In genomic region chr8:47288866-47289541, GRCm38 (mm10) we compare ENCODE assay signal across 8 mouse cellular contexts.
A peak's percentile ranks its signal among the peaks of the same experiment; 100 is the strongest.
DNase-seq lines count a peak whose midpoint lies in the region; ATAC-seq and TF ChIP-seq lines count a peak whose summit lies in the region.

No protein-coding gene starts in this region.

- peaks cover 0 to 4% of the 10 kb centered on the region in 2 experiments; a peak in 2 of 4 replicates for H3K4me1 ChIP-seq in ES-E14 (ENCODE audit: control insufficient read depth in 2 of 2, insufficient read depth in 2 of 2, low read length in 2 of 2, poor library complexity in 1 of 2)
- peaks cover 31% of the 10 kb centered on the region for H3K4me1 ChIP-seq in forebrain, embryonic 16.5 days (replicated peaks; ENCODE audit: control insufficient read depth, insufficient read depth, low read length)
- H3K4me1 ChIP-seq in heart, postnatal 0 days (ENCODE audit: control insufficient read depth, insufficient read depth), result peaks cover 22% of the 10 kb centered on the region
- H3K4me1 ChIP-seq in liver, embryonic 16.5 days (ENCODE audit: control insufficient read depth, low read depth, low read length), result no peaks in the 10 kb centered on the region

- H3K27ac ChIP-seq in ES-E14 (ENCODE audit: insufficient read depth, low read depth, low read length, poor library complexity, severe bottlenecking), result no peak overlapping the region
- peak overlapping the region; percentile 99 for H3K27ac ChIP-seq in forebrain, embryonic 16.5 days (ENCODE audit: low read length)
- H3K27ac ChIP-seq in heart, postnatal 0 days (ENCODE audit: low read depth), result peak overlapping the region; percentile 61
- no peak overlapping the region for H3K27ac ChIP-seq in liver, embryonic 16.5 days (ENCODE audit: low read length)

- TF ChIP-seq CTCF in heart, postnatal 0 days (IDR thresholded peaks at IDR 0.05; ENCODE audit: low read depth), result no peak

- in situ Hi-C loops in ES-E14 (cut with MboI; ENCODE audit: low sequenced_read_pairs in 2 of 2, unreplicated experiment in 2 of 2), result no loop called here

- H3K4me2 ChIP-seq in forebrain, embryonic 16.5 days (ENCODE audit: low read length), result peak overlapping the region; percentile 75
- peak overlapping the region; percentile 86 for H3K4me2 ChIP-seq in heart, postnatal 0 days (ENCODE audit: low read depth, low read length)
- peak overlapping the region; percentile 73 for H3K4me2 ChIP-seq in liver, embryonic 16.5 days (ENCODE audit: low read depth, low read length)

- H3K36me3 ChIP-seq in ES-E14 (ENCODE audit: control insufficient read depth, insufficient read depth, low read length, poor library complexity, severe bottlenecking), result no peaks in the 10 kb centered on the region
- H3K36me3 ChIP-seq in forebrain, embryonic 16.5 days (ENCODE audit: control insufficient read depth, insufficient read depth), result no peaks in the 10 kb centered on the region
- no peaks in the 10 kb centered on the region for H3K36me3 ChIP-seq in heart, postnatal 0 days (replicated peaks; ENCODE audit: control insufficient read depth, insufficient read depth, low read length)
- no peaks in the 10 kb centered on the region for H3K36me3 ChIP-seq in liver, embryonic 16.5 days (ENCODE audit: control insufficient read depth, insufficient read depth)

- WGBS in forebrain, embryonic 16.5 days, result under 1% methylated on average over 89 of the region's 97 CpGs
- under 1% methylated on average over 63 of the region's 97 CpGs for WGBS in heart, postnatal 0 days
- WGBS in liver, embryonic 16.5 days (ENCODE audit: insufficient replicate concordance), result under 1% methylated on average over 63 of the region's 97 CpGs

- no peaks in the 10 kb centered on the region for H3K9me3 ChIP-seq in ES-E14 (ENCODE audit: control insufficient read depth, insufficient read depth, low read depth, low read length)
- H3K9me3 ChIP-seq in forebrain, embryonic 16.5 days (ENCODE audit: control insufficient read depth, low read length), result no peaks in the 10 kb centered on the region
- no peaks in the 10 kb centered on the region for H3K9me3 ChIP-seq in heart, postnatal 0 days (replicated peaks; ENCODE audit: control insufficient read depth, low read length)
- no peaks in the 10 kb centered on the region for H3K9me3 ChIP-seq in liver, embryonic 16.5 days (replicated peaks; ENCODE audit: control insufficient read depth, low read length)

- H3K27me3 ChIP-seq in forebrain, embryonic 16.5 days (replicated peaks; ENCODE audit: control insufficient read depth, insufficient read depth, low read length), result no peaks in the 10 kb centered on the region
- no peaks in the 10 kb centered on the region for H3K27me3 ChIP-seq in heart, postnatal 0 days (ENCODE audit: control insufficient read depth, insufficient read depth, low read length)
- peaks cover 40% of the 10 kb centered on the region for H3K27me3 ChIP-seq in liver, embryonic 16.5 days (ENCODE audit: control insufficient read depth, insufficient read depth, low read depth, low read length)

- no peak for DNase-seq in ES-E14 (ENCODE audit: low read depth, low spot score)
- DNase-seq in cerebellum, adult 18-20 months, result peak; percentile 67 to 80
- DNase-seq in heart, postnatal 0 days (ENCODE audit: low spot score), result peak; percentile 69
- DNase-seq in kidney, postnatal 36 days, result peak; percentile 58 to 73
- peak; percentile 58 for DNase-seq in ovary, postnatal 10 days (ENCODE audit: low spot score)
- no peak for DNase-seq in adipocyte (ENCODE audit: low spot score)

- peak; percentile 57 for ATAC-seq in forebrain, embryonic 16.5 days
- peak; percentile 82 for ATAC-seq in heart, postnatal 0 days (ENCODE audit: insufficient read depth, low read depth)
- peak; percentile 35; the same call in 1 of the 2 replicates for ATAC-seq in liver, embryonic 16.5 days (ENCODE audit: low read depth)

- peak overlapping the region; percentile 80 to 85 for H3K4me3 ChIP-seq in ES-E14 (ENCODE audit: insufficient read depth in 1 of 2, low read depth in 1 of 2, low read length in 2 of 2, poor library complexity in 1 of 2, severe bottlenecking in 1 of 2)
- H3K4me3 ChIP-seq in forebrain, embryonic 16.5 days (replicated peaks; ENCODE audit: low read length), result peak overlapping the region; percentile 90
- peak overlapping the region; percentile 72 for H3K4me3 ChIP-seq in heart, postnatal 0 days (ENCODE audit: low read depth, low read length)
- peak overlapping the region; percentile 54 for H3K4me3 ChIP-seq in liver, embryonic 16.5 days (ENCODE audit: low read depth, low read length)

- no peak for TF ChIP-seq EP300 in heart, postnatal 0 days (IDR thresholded peaks at IDR 0.05; ENCODE audit: low read depth)

- peak overlapping the region; percentile 71 for H3K9ac ChIP-seq in ES-E14 (ENCODE audit: insufficient read depth, low read depth, low read length, poor library complexity, severe bottlenecking)
- H3K9ac ChIP-seq in forebrain, embryonic 16.5 days (replicated peaks; ENCODE audit: low read depth, low read length), result peak overlapping the region; percentile 100
- peak overlapping the region; percentile 74 for H3K9ac ChIP-seq in heart, postnatal 0 days (replicated peaks; ENCODE audit: low read depth, low read length)
- no peak overlapping the region; the same call in 1 of the 2 replicates for H3K9ac ChIP-seq in liver, embryonic 16.5 days (ENCODE audit: low read depth, low read length)

TF ChIP-seq in ES-E14, 5 proteins besides CTCF, POLR2A, EP300 and RAD21:
- TF ChIP-seq CHD2 (IDR thresholded peaks at IDR 0.05; ENCODE audit: low read depth, low read length), result no peak
- no peak for TF ChIP-seq ZNF384 (IDR thresholded peaks at IDR 0.05; ENCODE audit: low read depth, low read length)
- TF ChIP-seq MAFK (IDR thresholded peaks at IDR 0.05; ENCODE audit: insufficient read depth, low read depth, low read length), result no peak
- no peak for TF ChIP-seq ZC3H11A (IDR thresholded peaks at IDR 0.05; ENCODE audit: borderline replicate concordance, low read depth, low read length)
- no peak for TF ChIP-seq HCFC1 (IDR thresholded peaks at IDR 0.05; ENCODE audit: borderline replicate concordance, insufficient read depth, low read length)

Comparison
In these comparisons a context has a peak if more than half of its experiments do, and no peak if none do; other contexts are left out.
1. DNase-seq: peak in cerebellum, adult 18-20 months (2 of 2), heart, postnatal 0 days (single experiment), kidney, postnatal 36 days (2 of 2) and ovary, postnatal 10 days (single experiment); none in ES-E14 (single experiment) and adipocyte (single experiment).
2. H3K27ac ChIP-seq: peak in forebrain, embryonic 16.5 days (single experiment) and heart, postnatal 0 days (single experiment); none in ES-E14 (single experiment) and liver, embryonic 16.5 days (single experiment).
3. Peak in every context shown above with its lines, with median percentiles within 50 percentile points of each other: H3K4me3 ChIP-seq, ATAC-seq and H3K4me2 ChIP-seq.